Mouse (Mus musculus): ENCODE data around the gene Ndufab1. TPM values are rescaled to one million over a fixed set of nuclear protein-coding genes. Genes with fewer than 3 reads are reported as not detected.

The Ndufab1 gene
- polyA plus RNA-seq, 1 experiment from 2014 or later, result 582 TPM

DNA sequence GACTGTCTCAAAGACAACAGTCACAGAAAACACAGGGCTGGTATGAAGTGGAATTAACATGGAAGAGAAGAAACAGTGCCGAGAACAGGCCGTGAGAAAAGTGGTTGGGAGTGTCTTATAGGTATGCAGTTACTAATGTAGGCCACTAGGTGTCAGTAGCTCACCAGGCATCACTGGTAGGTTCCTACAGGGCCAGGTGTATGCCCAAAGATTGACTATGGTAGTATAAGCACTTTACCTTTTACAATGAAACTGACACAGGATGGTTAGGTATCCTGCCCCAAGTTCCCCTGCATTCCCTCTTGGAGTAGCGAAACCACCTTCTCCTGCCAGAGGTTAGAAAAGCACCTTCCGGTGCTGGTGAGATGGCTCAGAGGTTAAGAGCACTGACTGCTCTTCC lies 2.5 kb downstream of the Ndufab1 start:
- TF ChIP-seq CTCF (IDR thresholded peaks at IDR 0.05; ENCODE audit: low read depth) (peak; percentile 90), EP300 (optimal IDR thresholded peaks at IDR 0.05) (no peak)
- Histone ChIP-seq H3K9me3 (ENCODE audit: control insufficient read depth, low read length) (no peaks in the 10 kb centered on the region), H3K27me3 (ENCODE audit: control insufficient read depth, insufficient read depth, low read length) (no peaks in the 10 kb centered on the region), H3K4me3 (ENCODE audit: low read depth, low read length) (no peak overlapping the region), H3K4me2 (replicated peaks; ENCODE audit: low read depth) (no peak overlapping the region), H3K27ac (replicated peaks) (no peak overlapping the region), H3K9ac (ENCODE audit: low read length) (no peak overlapping the region), H3K4me1 (replicated peaks; ENCODE audit: control insufficient read depth, insufficient read depth) (peaks cover 4% of the 10 kb centered on the region), H3K36me3 (ENCODE audit: control insufficient read depth, insufficient read depth, low read length) (peaks cover 8% of the 10 kb centered on the region)
- peak; percentile 56 for DNase-seq (ENCODE audit: low spot score)
- peak; percentile 49; the same call in 1 of the 2 replicates for ATAC-seq (ENCODE audit: low FRiP score, low TSS enrichment)
- 48% methylated on average over 4 of the region's 4 CpGs for WGBS

DNA sequence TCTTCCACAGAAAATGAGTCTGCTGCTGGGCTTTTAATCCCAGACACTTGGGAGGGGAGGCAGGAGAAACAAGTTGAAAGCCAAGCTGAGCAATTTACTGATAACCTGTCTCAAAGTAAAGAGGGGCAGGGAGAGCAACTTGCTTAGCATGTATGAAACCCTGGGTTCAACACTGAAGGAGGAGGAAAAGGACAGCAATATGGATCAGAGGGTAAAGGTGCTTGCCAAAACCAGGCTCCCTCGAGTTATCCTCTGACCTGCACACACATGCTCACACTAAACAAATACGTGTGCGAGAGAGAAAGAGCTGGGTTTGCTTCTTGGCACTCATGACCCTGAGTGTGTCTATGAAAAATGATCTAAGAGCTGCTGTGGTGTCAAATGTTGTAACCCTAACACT lies 3.7 kb downstream of the Ndufab1 start:
- Histone ChIP-seq H3K9ac (ENCODE audit: low read length) (no peak overlapping the region), H3K4me1 (replicated peaks; ENCODE audit: control insufficient read depth, insufficient read depth) (peaks cover 4% of the 10 kb centered on the region), H3K27ac (replicated peaks) (no peak overlapping the region), H3K9me3 (ENCODE audit: control insufficient read depth, low read length) (no peaks in the 10 kb centered on the region), H3K27me3 (ENCODE audit: control insufficient read depth, insufficient read depth, low read length) (no peaks in the 10 kb centered on the region), H3K36me3 (ENCODE audit: control insufficient read depth, insufficient read depth, low read length) (peaks cover 9% of the 10 kb centered on the region), H3K4me2 (replicated peaks; ENCODE audit: low read depth) (no peak overlapping the region), H3K4me3 (ENCODE audit: low read depth, low read length) (no peak overlapping the region)
- DNase-seq (ENCODE audit: low spot score) (no peak), ATAC-seq (ENCODE audit: low FRiP score, low TSS enrichment) (no peak)
- 76% methylated on average over 3 of the region's 3 CpGs for WGBS
- TF ChIP-seq CTCF (IDR thresholded peaks at IDR 0.05; ENCODE audit: low read depth) (no peak), EP300 (optimal IDR thresholded peaks at IDR 0.05) (no peak)

DNA sequence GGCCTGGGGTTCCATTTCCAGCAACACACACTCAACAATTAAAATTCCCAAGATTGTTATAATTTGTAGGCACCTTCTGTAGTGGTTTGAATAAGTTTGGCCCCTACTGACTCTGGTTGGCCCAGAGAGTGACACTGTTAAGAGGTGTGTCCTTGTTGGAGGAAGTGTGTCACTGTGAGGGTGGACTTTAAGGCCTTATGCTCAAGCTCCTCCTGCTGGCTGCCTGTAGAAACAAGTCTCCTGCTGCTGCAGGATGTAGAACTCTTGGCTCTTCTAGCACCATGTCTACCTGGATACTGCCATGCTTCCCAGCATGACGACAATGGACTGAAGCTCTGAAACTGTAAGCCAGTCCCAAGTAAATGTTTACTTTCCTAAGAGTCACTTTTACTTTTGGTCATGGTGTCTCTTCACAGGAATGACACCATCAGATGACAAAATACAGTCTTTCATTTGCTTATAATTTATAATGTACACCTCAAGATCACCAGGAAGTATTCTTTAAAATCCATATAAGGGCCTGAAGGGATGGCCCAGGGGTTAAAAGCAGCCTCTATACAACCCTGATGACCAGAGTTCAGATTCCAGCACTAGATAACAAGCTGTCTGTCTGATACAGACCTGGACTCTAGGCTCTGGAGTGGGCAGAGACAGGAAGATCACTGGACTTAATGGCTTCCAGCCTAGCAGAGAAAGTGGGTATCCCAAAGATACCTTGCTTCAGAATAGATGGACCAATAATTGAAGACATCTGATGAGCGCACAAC lies 6.9 kb downstream of the Ndufab1 start:
- Histone ChIP-seq H3K27ac (replicated peaks) (no peak overlapping the region), H3K27me3 (ENCODE audit: control insufficient read depth, insufficient read depth, low read length) (no peaks in the 10 kb centered on the region), H3K36me3 (ENCODE audit: control insufficient read depth, insufficient read depth, low read length) (peaks cover 31% of the 10 kb centered on the region), H3K4me1 (replicated peaks; ENCODE audit: control insufficient read depth, insufficient read depth) (no peaks in the 10 kb centered on the region), H3K9me3 (ENCODE audit: control insufficient read depth, low read length) (no peaks in the 10 kb centered on the region), H3K9ac (ENCODE audit: low read length) (no peak overlapping the region), H3K4me2 (replicated peaks; ENCODE audit: low read depth) (no peak overlapping the region), H3K4me3 (ENCODE audit: low read depth, low read length) (no peak overlapping the region)
- WGBS, result 88% methylated on average over 2 of the region's 2 CpGs
- ATAC-seq (ENCODE audit: low FRiP score, low TSS enrichment) (0 out of 2 replicates have a peak, but pooled peaks have one; percentile 41), DNase-seq (ENCODE audit: low spot score) (no peak)
- TF ChIP-seq CTCF (IDR thresholded peaks at IDR 0.05; ENCODE audit: low read depth) (peak; percentile 51), EP300 (optimal IDR thresholded peaks at IDR 0.05) (no peak)

DNA sequence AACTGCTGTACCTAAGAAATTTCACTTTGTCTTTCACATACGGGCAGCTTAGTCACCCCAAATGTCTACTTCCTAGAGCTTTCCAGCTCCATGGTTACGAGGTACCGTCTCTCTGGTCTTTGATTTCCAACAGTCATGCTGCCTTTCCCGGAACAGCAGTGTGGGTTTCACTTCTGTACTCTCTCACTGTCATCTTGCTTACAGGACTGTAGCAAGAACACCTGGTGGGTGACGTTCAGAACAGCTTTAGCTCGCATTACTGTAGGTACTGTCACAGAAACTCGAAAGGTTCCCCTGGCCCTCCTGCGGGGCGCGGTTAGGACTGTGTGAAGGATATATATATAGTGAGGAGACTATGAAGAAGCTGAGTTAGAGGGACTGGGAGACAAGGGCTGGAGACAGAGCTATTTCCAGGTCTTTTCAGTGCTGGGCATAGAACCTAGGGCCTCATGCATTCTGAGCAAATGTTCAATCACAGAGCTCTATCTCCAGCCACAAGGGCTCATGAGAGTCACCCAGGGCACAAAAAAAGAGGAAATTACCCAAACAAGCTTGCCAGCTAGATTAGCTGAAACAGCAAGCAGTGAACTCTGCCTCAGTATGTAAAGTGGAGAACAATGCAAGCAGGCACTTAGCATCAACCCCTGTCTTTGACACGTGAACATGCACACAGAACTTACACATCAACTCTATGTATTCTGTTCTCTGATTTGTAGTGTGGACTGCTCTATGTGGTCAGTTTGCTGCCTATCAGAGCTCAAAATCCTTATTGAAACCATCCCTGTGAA lies 14.3 kb downstream of the Ndufab1 start:
- H3K4me2 ChIP-seq (replicated peaks; ENCODE audit: low read depth), result no peak overlapping the region
- no peaks in the 10 kb centered on the region for H3K9me3 ChIP-seq (ENCODE audit: control insufficient read depth, low read length)
- no peak overlapping the region for H3K27ac ChIP-seq (replicated peaks)
- H3K27me3 ChIP-seq (ENCODE audit: control insufficient read depth, insufficient read depth, low read length), result no peaks in the 10 kb centered on the region
- ATAC-seq (ENCODE audit: low FRiP score, low TSS enrichment), result no peak
- H3K4me3 ChIP-seq (ENCODE audit: low read depth, low read length), result no peak overlapping the region
- no peak overlapping the region for H3K9ac ChIP-seq (ENCODE audit: low read length)
- WGBS, result 83% methylated on average over 11 of the region's 11 CpGs
- DNase-seq (ENCODE audit: low spot score), result no peak
- TF ChIP-seq CTCF (IDR thresholded peaks at IDR 0.05; ENCODE audit: low read depth) (no peak), EP300 (optimal IDR thresholded peaks at IDR 0.05) (no peak)
- H3K4me1 ChIP-seq (replicated peaks; ENCODE audit: control insufficient read depth, insufficient read depth), result no peaks in the 10 kb centered on the region
- H3K36me3 ChIP-seq (ENCODE audit: control insufficient read depth, insufficient read depth, low read length), result peaks cover 43% of the 10 kb centered on the region

DNA sequence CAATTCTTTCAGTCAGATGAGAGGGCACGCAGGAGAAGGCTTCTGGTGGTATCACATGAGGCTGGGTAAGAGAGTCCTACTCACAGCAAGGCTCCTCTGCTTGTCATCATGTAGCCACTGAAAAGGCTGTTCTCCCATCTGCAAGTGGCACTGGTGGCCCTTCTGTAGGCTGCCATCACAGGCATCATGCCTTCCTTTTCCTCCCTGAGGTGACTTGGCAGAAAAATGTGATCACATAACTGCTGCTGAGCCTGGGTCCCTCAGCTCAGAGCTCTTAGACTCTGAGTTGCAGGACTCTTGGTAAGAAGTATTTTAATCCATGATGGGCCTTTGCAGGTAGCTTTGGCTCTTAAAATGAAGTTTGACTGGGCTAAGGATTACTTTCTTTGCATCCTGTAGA lies 20.6 kb downstream of the Ndufab1 start:
- Histone ChIP-seq H3K36me3 (ENCODE audit: control insufficient read depth, insufficient read depth, low read length) (peaks cover 32% of the 10 kb centered on the region), H3K4me1 (replicated peaks; ENCODE audit: control insufficient read depth, insufficient read depth) (no peaks in the 10 kb centered on the region), H3K9me3 (ENCODE audit: control insufficient read depth, low read length) (no peaks in the 10 kb centered on the region), H3K27me3 (ENCODE audit: control insufficient read depth, insufficient read depth, low read length) (no peaks in the 10 kb centered on the region), H3K9ac (ENCODE audit: low read length) (no peak overlapping the region), H3K4me3 (ENCODE audit: low read depth, low read length) (no peak overlapping the region), H3K4me2 (replicated peaks; ENCODE audit: low read depth) (no peak overlapping the region), H3K27ac (replicated peaks) (no peak overlapping the region)
- DNase-seq (ENCODE audit: low spot score) (no peak), ATAC-seq (ENCODE audit: low FRiP score, low TSS enrichment) (no peak)
- WGBS, result 85% methylated on average over 1 of the region's 1 CpGs
- TF ChIP-seq CTCF (IDR thresholded peaks at IDR 0.05; ENCODE audit: low read depth) (no peak), EP300 (optimal IDR thresholded peaks at IDR 0.05) (no peak)

All from stomach, postnatal 0 days (tissue).